Mouse (Mus musculus) lung, postnatal 10 days (tissue): Measurements from ENCODE around the gene Bri3.
A peak's percentile ranks its signal among the peaks of the same experiment; 100 is the strongest.

Experiments
- DNase-seq: peaks from one replicate; pipeline ENCODE4 v3.0.0; 2021

Bri3 gene

DNA sequence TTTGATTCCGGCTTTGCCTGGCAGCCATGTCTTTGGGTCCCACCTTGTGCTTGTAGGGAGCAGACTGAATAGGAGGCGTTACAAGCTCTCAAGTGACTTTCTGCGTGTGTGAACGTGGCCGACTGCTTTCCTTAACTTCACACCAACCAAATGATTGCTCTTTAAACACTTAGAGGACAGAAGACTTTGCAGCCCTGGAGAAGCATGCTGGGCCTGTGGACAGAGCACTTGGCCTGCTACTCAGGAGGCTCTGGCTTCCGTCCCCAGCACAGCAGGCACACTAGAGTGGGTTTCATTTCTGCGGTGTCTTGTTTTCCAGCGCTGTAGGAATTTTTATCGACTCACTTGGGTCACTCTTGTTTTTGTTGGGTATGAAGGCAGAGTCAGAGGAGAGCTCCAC lies 18.8 kb downstream of the Bri3 start:
- DNase-seq, result no peak

DNA sequence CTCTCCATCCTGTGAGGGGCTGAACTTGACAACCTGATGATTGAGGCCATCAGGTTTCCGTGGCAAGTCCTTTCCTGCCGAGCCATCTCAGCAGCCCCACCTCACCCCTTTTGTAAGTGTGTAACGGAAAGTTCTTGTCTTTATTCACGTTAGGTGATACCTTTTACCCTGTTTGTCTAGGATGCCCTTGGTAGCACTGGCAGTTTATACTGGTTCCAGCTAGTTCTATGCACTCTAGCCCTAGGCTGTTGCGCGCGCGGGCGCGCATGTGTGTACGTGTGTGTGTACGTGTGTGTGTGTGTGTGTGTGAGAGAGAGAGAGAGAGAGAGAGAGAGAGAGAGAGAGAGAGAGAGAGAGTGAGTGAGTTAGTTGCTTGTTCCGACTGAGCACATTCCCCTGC lies 19.3 kb downstream of the Bri3 start:
- DNase-seq, result no peak

DNA sequence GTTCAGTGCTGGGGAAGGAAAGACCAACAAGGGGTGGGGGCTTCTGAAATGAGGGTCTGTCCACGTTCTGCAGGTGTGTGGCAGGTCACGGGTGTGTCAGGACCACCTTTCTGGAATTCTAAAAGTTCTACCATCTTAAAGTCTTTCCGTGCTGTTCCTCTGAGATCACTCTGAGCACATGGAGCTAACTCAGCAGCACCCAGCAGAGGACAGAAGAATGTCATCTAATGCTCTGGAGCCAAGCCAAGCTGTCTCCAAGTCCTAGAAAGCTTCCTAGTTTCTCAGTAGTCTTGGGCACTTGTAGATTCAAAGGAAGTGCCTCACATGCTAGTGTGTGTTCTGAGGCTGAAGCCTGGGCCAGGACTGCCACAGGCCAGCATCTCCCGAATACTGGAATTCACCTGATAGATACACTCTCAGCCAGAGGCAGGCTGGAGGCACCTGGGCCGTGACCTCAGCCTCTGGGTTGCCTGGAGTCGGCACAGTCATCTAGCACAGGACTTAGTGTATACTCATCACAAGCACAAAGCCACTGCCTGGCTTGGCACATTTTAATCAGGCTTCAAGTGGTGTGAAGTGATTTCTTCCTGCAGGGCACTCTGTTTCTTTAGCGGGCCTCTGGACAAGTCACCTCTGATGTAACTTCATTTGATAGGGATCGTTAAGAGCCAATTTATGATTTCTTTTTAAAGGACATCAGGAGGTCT lies 23.5 kb downstream of the Bri3 start:
- DNase-seq, result peak; percentile 85

DNA sequence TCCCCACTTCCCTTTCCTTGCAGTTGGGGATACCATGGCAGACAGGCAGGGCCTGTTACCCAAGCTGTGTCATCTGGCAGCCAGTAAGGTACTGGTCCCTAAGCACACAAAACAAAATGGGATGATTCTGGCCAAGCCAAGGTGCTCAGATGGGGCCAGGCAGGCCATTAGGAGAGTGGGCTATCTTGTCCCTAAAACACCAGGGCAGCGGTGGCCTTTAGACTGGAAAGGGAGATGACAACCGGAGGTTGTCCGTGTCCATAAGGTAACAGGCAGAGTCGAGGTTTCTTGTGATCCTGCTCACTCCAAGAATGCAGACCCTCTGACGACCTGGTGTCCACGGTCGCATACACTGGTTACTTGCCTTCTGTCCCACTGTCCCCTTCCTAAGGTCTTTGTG lies 25.7 kb downstream of the Bri3 start:
- DNase-seq, result no peak

DNA sequence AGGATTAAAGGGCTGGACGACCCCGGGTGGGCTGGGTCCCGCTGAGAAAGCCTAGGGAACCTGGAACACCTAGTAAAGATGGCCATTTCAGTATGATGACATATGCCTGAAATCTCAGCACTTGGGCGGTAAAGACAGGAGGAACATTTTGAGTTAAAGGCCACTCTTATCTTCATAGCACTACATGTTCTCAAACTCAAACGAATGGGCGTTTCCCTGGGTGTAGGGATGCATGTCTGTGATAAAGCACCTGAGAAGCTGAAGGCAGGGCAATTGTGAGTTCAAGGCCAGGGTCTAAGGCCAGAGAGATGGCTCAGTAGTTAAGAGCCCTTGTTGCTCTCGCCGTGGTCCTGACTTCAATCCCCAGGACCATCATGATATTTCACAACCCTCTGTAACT lies 26.2 kb downstream of the Bri3 start:
- no peak for DNase-seq

DNA sequence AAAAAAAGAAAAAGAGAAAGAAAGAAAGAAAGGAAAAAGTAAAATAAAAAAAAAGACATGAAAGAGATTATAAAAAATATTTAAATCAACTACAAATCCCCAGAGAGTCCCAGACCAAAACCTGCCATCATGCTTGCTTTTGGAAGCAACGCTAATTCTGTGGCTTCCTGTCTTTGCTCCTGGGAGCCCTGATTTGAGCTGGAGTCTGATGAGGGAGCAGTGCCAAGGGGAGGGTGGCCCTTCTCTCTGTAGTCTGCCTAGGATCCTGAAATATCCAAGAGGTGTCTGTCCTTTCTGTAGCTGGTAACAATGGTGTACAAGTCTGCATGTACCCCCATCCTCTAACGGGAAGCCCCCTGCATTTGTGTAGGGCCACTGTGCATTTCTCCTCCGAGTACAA lies 26.9 kb downstream of the Bri3 start:
- DNase-seq, result no peak

DNA sequence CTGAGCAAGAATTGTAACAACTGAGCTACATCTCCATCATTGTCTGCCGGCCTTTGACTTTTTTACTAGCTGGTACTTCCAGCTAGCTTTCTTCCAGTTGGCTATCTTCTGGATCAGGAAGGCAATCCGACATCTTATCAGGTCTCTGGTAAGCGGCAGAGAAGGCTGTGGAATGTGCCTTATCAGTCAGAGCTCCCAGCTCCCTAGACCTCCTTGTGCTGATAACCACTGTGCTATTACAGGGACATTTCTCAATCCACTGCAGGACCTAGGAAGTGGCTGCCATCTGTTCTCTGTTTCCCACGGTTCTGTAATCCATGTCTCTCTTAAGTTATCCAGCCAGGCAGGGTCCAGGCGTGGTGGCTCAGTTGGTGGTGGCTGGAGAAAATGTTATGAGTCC lies 27.5 kb downstream of the Bri3 start:
- DNase-seq, result no peak

DNA sequence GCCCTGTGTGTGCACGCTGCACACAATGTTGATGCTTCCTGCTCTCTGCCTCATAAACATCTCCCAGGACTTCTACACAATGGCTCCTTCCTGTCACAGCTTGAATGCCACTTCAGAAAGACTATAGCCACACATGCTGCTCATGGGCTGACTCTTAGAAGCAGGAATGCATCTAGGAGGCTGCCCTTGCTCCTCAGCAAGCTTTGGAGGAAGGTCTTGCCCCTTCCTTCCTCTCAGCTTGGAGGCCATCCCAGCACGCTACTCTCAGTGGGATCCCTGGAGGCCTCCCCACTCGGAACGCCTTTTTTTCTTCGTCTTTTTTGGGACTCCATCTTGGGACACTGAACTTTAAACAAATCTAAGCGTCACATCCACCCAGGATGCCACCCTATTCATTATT lies 30.7 kb downstream of the Bri3 start:
- peak; percentile 52 for DNase-seq

DNA sequence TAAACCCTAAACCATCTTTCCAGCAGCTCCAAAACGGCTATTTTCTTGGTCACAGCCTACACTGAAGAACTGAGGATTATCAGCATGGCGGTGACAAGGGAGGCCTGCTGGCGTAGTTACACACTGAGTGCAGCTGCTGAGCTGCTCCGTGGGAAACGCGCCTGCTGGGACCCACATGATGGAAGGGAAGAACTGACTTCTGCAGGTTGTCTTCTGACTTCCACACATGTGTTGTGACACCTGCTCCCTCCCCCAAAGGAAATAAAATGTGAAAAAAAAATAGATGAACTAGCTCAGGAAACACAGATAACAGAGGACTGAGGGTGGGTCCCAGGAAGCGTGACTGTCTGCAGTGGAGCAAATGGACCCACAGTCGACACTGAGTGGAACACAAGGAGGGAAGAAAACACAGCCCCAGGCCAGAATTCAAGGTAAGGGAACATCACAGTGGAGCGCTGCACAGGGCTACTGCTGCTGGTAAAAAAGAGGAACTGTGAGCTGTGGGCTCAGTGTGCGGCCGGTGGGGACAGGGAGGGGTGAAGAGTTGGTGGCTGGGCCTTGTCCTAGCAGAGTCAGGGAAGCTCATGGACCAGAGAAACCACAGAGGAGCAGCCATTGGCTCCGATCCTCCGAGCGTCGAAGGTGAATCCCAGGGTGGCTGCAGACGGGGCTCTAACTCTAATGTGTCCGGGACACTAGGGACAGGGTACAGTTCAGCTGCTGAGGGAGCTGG lies 32.8 kb downstream of the Bri3 start:
- DNase-seq, result no peak

DNA sequence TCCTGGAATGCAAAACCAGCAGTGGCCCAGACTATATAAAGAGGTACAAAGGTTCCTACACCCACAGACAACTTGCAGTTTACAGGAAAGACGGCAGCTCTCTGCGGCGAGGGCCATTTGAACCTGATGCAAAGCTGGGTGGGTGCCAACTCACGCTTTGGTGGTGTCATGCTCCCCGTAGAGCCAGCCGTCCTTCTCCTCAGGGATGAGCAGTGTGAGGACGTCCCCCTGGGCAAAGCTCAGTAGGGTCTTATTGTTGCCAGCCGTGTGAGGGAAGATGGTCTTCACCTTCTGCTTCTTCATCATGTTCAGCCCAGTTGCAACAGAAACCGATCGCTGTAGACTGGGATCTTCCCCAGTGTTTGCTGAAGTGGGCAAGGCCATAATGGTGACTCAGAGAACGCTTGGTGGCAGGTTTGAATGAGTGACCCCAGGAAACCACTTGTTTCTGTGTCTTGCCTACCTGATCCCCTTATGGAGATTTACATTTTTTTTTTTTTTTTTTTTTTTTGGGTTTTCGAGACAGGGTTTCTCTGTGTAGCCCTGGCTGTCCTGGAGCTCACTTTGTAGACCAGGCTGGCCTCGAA lies 34.2 kb downstream of the Bri3 start:
- DNase-seq, result no peak

DNA sequence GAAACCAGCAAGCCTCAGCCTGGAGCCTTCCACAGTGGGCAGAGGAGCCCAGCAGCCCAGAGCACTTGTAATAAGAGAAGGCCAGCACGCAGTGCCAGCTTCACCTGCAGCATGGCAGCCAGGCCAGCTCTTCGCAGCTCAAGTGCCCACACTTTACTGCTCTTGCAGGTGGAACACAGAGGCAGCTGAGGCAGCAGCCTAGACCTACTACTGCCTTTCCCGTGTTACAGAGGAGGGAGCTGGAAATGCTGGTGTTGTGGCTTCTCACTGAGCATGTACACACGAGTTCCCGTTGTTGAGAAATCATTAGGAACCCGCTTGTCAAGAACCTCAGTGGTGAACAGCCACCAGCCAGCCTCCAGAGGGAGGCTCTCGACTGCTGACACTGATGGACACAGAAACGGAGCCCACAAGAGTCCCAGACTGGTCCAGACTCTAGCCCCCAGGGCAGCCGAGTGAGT lies 34.9 kb downstream of the Bri3 start:
- DNase-seq, result peak; percentile 33

DNA sequence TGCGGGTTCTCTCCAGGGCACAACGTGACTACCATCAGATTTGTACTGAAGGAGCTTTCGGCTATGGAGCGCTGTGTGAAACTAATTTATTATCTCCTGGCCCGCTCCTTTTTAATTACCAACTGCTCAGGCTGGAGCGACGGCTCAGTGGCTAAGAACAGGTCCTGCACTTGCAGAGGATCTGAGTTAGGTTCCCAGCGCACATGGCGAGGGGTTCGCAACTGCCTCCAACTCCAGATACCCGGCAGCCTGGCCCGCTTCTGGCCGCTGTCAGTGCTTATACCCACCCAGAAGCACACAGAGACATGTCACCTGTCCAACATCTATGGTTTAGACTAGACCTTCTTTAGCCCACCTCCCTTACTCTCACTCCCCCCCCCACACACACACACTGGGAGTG lies 35.7 kb downstream of the Bri3 start:
- DNase-seq, result no peak

DNA sequence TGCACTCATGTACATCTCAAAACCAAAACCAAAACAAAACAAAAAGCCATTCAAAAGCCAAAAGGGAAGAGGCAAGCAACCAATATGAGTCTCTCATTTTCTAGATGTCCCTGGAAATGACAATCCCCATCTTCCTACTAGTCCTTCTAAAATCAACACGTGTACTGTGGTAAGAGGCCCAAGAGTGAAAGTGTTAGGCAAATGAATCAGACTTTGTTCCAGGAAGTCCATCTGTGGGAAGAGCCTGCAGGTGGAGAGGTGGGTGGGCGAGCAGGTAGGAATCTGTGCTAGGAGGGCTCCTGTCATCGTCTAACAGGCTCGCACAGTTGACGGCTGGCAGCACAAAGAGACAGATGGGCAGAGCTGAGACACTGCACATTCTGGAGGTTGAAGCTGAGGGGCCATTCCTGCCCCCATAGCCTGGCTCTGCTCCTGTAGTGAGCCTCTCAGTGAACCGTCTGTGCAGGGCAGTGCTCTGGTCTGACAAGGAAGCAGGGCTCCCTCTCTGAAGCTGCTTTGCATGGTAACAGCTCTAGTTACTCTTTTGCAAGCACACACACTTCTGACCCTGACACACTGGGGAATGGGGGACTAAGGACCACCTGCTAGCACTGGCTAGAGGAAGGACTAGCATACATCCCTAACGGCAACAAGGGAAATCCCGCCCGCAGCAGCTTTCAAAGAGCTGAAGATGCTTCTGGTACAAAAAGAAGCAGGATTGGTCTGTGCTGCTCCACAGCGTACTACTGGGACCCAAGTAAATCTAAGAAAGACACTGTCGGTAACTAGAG lies 38.4 kb downstream of the Bri3 start:
- no peak for DNase-seq

DNA sequence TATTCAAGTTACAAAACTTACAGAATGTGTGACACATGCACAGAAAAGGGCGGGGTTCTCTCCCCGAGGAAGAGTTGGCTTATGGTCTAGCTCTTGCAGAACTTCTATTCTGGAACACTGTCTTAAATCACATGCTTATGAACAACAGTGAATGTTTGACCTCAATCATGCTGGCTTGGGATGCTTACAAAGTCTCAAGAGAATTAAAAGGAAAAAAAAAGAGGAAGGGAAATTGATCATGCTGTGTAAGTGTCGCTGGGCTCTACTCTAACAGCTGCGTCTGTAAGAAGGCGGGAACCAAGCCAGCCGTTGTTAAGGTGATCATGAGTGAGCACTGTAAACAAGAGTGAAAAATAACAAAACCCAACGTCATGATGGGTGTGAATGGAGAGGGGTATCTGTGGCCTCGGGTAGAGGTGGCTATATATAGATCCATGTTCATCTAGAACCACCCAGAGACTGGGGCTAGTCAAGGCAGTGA lies 39.4 kb downstream of the Bri3 start:
- DNase-seq, result no peak

DNA sequence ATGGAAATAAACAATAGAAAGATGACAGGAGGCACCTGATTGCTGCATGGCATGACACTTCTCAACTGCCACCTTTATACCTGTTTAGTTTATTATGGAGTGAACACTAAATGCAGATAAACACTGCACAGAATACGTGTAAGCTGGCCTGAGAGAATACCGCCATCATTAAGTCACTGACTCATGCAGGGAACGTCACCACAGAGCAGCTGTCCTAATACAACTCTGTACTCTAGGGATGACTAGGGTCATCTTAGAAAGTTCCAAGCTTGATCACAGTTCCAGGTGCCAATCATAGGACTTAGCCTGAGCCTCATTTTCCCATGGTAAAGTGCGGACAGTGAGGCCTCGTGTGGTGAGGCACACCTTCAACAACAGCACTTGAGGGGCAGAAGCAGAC lies 40.4 kb downstream of the Bri3 start:
- no peak for DNase-seq

DNA sequence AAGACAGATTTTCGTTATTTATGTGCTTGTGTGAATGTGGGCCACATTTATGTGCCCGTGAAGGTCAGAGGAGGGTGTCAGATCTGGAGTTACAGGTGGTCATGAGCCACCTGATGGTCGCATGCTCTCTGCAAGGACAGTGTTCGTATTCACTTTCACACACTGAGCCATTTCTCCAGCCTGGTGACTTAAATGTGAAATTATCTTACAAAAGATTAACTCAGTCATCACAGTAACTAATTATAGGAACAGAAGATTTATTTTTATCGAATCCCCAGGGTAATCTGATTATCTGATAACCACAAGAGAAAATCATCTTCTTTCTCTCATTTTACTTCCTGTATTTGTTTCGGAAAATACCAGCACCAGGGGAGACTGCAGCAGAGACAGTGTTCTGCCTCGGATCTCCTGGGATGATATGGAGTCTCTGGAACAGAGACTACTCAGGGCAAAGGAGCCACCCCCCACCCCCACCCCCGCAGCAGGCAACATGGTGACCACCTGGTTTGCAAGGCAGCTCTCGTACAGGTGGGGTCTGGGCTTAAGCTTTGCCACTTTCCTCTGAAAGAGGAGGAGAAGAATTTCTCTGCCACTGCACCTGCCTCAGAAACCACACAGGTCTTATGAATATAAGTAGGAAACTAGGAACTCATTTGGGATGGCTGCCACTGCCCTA lies 42.5 kb downstream of the Bri3 start:
- no peak for DNase-seq

DNA sequence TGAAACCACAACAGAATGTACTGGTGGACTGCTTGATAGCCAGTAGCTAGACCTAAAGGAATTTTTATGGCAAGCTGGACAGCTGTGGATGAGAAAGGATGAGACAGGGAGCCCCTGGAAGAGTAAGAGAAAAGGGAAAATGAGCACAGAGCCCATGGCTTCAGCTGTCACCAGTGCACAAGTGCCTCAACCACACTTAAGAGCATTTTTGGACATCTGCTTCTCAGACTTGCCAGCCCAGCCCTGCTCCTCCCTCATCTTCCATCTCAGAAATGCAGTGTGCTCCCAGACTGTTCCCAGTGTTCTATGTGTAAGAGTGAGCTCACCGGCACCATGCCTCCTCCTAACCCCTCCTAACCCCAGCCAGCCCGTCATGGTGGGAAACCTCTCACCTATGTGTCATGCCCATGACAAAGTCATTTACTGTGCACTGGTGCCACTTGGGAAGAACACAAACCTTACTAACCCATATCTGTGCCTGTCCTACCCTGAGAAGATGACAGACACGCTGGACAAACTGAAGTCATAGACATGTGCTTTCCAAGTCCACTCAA lies 43.1 kb downstream of the Bri3 start:
- no peak for DNase-seq

DNA sequence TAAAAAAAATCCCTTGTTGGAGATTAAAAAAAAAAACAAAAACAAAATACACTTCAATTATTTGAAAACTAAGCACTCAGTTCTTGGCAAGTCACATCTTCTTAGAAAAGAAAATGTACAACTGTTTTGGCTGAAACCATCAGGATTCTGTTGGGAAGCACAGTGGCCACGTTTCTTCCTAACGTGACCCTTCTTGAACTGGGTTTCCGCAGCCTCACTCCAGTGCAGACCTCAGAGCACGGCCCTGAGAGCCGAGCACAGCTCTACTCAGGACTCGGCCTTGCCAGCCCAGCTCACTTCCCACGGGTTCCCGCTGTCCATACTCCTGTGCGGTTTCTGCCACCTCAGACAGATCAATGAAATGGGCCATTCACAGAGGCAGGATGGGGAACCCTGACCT lies 44.2 kb downstream of the Bri3 start:
- DNase-seq, result no peak

DNA sequence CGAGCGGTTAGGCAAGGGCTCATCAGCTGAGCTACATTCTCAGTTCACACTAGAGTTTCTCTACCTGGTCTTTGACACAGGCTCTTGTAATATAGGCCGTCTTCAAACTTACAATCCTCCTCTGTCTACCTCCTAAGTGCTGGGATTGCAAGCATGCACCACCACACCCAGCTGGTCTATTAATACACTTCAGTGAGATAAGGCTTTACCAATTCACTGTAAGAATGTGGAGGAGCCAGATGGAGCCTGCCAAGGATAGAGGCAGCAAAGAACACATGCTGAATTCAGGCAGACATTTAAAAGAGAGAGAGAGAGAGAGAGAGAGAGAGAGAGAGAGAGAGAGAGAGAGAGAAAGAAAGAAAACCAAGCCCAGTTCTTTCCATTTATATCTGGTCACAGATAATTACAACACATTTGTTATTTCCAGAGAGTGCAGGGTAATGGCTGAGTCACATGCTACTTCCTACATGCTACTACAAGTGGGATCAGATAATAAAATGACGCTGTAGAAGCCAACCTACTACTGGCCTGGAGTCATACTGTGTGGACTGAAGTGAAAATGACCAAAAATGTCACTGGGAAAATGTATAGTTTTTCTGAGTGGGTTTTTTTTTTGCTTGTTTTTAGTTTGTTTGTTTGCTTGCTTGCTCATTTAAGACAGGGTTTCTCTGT lies 45.7 kb downstream of the Bri3 start:
- DNase-seq, result no peak

DNA sequence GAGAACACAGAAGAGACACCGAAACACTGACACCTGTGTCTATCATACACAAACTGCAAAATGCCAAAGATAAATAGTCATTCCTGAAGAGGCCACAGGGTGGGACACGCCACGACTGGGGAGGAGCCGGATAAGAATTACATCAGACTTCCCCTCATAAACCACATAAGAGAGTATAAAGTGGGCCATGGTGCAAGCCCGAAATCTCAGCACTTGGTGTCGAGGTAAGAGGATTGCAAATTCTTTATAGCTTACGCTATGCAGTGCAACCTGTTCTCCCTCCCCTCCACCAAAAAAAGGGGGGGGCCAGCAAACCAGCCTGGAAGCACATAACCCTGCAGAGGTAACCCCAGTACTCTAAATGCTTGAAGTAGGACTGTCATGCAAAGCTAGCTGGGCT lies 50.7 kb downstream of the Bri3 start:
- peak; percentile 50 for DNase-seq

DNA sequence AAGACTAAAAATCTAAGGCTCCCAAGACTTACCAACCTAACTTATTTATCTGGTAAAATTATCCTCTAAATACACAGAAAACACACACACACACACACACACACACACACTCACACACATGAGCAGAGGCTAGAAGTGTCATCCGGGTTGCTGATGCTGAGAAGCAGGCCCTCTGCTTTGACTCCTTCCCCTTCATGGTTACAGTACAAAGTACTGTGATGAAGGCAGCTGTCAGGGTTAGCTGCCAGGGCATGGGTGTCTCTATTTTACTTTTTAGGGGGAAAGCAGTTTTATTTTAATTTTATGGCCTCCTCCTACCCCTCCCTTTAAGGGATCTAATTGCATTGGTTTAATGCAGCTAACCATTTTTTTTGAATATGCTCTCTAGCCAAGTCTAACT lies 51.1 kb downstream of the Bri3 start:
- no peak for DNase-seq

DNA sequence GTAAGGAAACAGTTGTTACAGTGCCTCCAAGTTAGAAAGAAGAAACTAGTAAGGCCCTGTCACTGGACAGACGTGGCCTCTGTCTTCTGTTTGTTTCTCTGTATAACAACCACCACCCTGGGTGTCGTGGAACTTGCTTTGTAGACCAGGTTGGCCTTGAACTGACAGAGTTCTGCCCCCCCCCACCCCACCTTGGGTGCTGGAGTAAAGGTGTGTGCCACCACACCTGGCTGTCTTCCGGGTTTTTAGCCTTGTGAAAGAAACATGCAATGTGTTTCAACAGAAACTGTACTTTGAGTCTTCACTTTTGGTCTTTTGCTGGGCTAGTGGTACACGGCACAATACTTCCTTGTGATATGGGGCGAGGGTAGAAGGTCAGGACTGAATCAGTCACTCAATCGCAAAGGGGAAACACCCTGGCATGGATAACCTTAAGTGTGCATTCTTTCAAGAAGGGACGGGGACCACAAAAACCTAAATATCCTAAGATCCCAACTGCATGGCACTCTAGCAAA lies 51.9 kb downstream of the Bri3 start:
- DNase-seq, result no peak
